In the genomic region with DNA sequence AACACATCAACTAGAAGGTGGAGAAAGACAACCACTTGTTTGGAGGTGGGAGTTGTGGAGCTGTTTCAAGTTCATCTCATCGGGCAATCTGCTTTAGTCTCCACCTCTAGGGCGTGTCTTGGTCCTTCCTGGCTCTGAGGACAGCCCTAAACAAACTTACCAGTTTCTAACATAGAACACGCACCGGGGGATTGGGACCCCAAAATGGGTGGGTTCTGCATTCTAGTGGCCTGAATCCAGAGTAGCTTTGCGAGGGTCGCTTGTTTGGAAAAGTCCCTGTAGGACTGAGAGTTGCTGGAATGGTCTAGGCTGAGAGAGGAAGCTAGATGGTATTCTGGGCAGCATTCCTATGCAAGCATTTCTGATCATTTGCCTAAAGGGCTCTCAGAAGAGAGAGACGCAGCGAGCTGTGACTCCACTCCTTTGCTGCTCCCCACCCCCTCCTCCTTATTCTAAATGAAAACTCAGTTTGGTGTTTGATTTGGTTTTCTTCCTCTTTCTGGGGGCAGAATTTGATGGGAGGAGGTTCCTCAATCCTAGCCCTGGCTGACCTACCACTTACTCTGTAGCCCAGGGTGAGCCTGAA, we compare ENCODE assay signal across 26 mouse cellular contexts. TPM values are rescaled to one million over a fixed set of nuclear protein-coding genes. Genes with fewer than 3 reads are reported as not detected.
A peak's percentile ranks its signal among the peaks of the same experiment; 100 is the strongest.
DNase-seq lines count a peak whose midpoint lies in the region; ATAC-seq lines count a peak whose summit lies in the region.
"Had no signal": no experiment of that assay in that cellular context is flagged by ENCODE, and none has a peak within 500 bp of the region (broad histone marks: within the 10 kb centered on the region; RNA-seq: fewer than 3 reads in every experiment).

No protein-coding gene starts in this region.

- ATAC-seq in kidney, embryonic 16.5 days (ENCODE audit: low FRiP score, low TSS enrichment), result no peak
- ATAC-seq in common myeloid progenitor, adult 5-6 weeks (replicated peaks; ENCODE audit: low read depth, poor library complexity, severe bottlenecking), result peak; percentile 54
- ATAC-seq: forebrain, embryonic 13.5 days; forebrain, postnatal 0 days had no signal

- 83% methylated on average over 8 of the region's 8 CpGs for WGBS in kidney, embryonic 16.5 days

- H3K36me3 ChIP-seq in kidney, embryonic 16.5 days (ENCODE audit: insufficient read depth, low read length), result no peaks in the 10 kb centered on the region
- H3K36me3 ChIP-seq: embryonic facial prominence, embryonic 10.5 days; heart, embryonic 10.5 days; hindbrain, embryonic 10.5 days; intestine, embryonic 15.5 days had no signal

- H3K9me3 ChIP-seq in kidney, embryonic 16.5 days (ENCODE audit: low read length), result no peaks in the 10 kb centered on the region
- H3K9me3 ChIP-seq: embryonic facial prominence, embryonic 10.5 days; forebrain, embryonic 13.5 days; heart, embryonic 10.5 days; hindbrain, embryonic 10.5 days; intestine, embryonic 15.5 days had no signal

- no peak overlapping the region for H3K4me3 ChIP-seq in kidney, embryonic 16.5 days (ENCODE audit: low read length)
- H3K4me3 ChIP-seq: embryonic facial prominence, embryonic 10.5 days; forebrain, embryonic 13.5 days; gastrocnemius, adult 2 months; heart, embryonic 10.5 days; hindbrain, embryonic 10.5 days; intestine, embryonic 15.5 days had no signal

- DNase-seq in heart, adult 11 months, result peak; percentile 80
- DNase-seq in heart, adult 8-10 months (ENCODE audit: low spot score), result no peak
- no peak for DNase-seq in kidney, adult 18-20 months
- DNase-seq in natural killer cell, adult 2 months (ENCODE audit: low spot score in 2 of 2), result no peak
- DNase-seq in adrenal gland, adult (ENCODE audit: inconsistent age in 2 of 2, low spot score in 1 of 2), result no peak
- DNase-seq: adrenal gland, postnatal 10 days; cerebellum, adult 11 months; cerebellum, adult 9-11 months; cerebellum, postnatal 36 days; forebrain, postnatal 0 days; gastrocnemius, adult 2 months; heart, postnatal 14 days had no signal

- no peak overlapping the region for H3K4me2 ChIP-seq in kidney, embryonic 16.5 days (replicated peaks; ENCODE audit: low read depth, low read length)
- H3K4me2 ChIP-seq: forebrain, embryonic 13.5 days; hindbrain, embryonic 14.5 days; intestine, embryonic 15.5 days had no signal

- H3K27me3 ChIP-seq in kidney, embryonic 16.5 days (ENCODE audit: insufficient read depth, low read length), result peaks cover 19% of the 10 kb centered on the region; the same call in 1 of the 2 replicates
- H3K27me3 ChIP-seq: forebrain, embryonic 13.5 days had no signal

- H3K4me1 ChIP-seq in kidney, embryonic 16.5 days (ENCODE audit: insufficient read depth, low read length), result no peaks in the 10 kb centered on the region
- H3K4me1 ChIP-seq: forebrain, embryonic 13.5 days; hindbrain, embryonic 10.5 days had no signal

- H3K9ac ChIP-seq in kidney, embryonic 16.5 days (replicated peaks; ENCODE audit: low read length), result no peak overlapping the region
- H3K9ac ChIP-seq: forebrain, embryonic 13.5 days; forebrain, postnatal 0 days; hindbrain, embryonic 14.5 days; intestine, embryonic 15.5 days had no signal

- H3K27ac ChIP-seq in kidney, embryonic 16.5 days (ENCODE audit: low read length), result peak overlapping the region; percentile 49
- H3K27ac ChIP-seq: embryonic facial prominence, embryonic 10.5 days; forebrain, embryonic 13.5 days; gastrocnemius, adult 2 months; heart, embryonic 10.5 days; hindbrain, embryonic 10.5 days; hindbrain, embryonic 14.5 days; intestine, embryonic 15.5 days had no signal

RNA-seq across cellular contexts. Expression of a gene that starts 4.5 kb away (rescaled TPM):
- not detected for total RNA-seq in heart, adult 8-10 months (2022)
- not detected in 2 replicates for polyA plus RNA-seq in kidney, embryonic 16.5 days (2015; fragmentation: Nextera tagmentation; extraction: Ambion mirVana)
- not detected in 2 replicates for total RNA-seq in common myeloid progenitor, adult 5-6 weeks (2017)
- total RNA-seq: adrenal gland, postnatal 10 days; adrenal gland, postnatal 4 days; forebrain, postnatal 0 days; gastrocnemius, adult 2 months; gastrocnemius, postnatal 4 days; heart, postnatal 14 days had no signal
- polyA plus RNA-seq: brain, embryonic 14.5 days; C2C12; embryonic facial prominence, embryonic 10.5 days; embryonic facial prominence, embryonic 14.5 days; forebrain, embryonic 13.5 days; forebrain, postnatal 0 days; heart, embryonic 10.5 days; heart, embryonic 14.5 days; hindbrain, embryonic 10.5 days; hindbrain, embryonic 14.5 days; intestine, embryonic 15.5 days had no signal

RNA-seq across cellular contexts. Expression of a gene that starts 14.9 kb away (rescaled TPM):
- 10 to 100 TPM; 55.7 to 68.2 (median 59.4) TPM for total RNA-seq in heart, adult 8-10 months (2022)
- 24.9 and 38.5 TPM in 2 replicates for polyA plus RNA-seq in kidney, embryonic 16.5 days (2015; fragmentation: Nextera tagmentation; extraction: Ambion mirVana)
- 0.32 and 0.34 TPM in 2 replicates for total RNA-seq in common myeloid progenitor, adult 5-6 weeks (2017)

Comparison
In these comparisons a context has a peak if more than half of its experiments do, and no peak if none do; other contexts are left out.
1. RNA of a gene that starts 14.9 kb away (total RNA-seq): 55.7 to 68.2 TPM in heart, adult 8-10 months; 0.32 to 0.34 TPM in common myeloid progenitor, adult 5-6 weeks; every median in the first group is over 10 times any median in the second.